ENCODE assay signal across 8 mouse cellular contexts in genomic region chr6:115814104-115814503, GRCm38 (mm10). TPM values are rescaled to one million over a fixed set of nuclear protein-coding genes. Genes with fewer than 3 reads are reported as not detected.
A peak's percentile ranks its signal among the peaks of the same experiment; 100 is the strongest.
DNase-seq lines count a peak whose midpoint lies in the region; ATAC-seq and TF ChIP-seq lines count a peak whose summit lies in the region.

No protein-coding gene starts in this region.

- no peaks in the 10 kb centered on the region for H3K36me3 ChIP-seq in midbrain, embryonic 11.5 days (ENCODE audit: control insufficient read depth, insufficient read depth, low read length)
- no peaks in the 10 kb centered on the region for H3K36me3 ChIP-seq in midbrain, embryonic 15.5 days (replicated peaks)
- H3K36me3 ChIP-seq in intestine, embryonic 16.5 days (ENCODE audit: control insufficient read depth, insufficient read depth, low read length) = no peaks in the 10 kb centered on the region
- no peaks in the 10 kb centered on the region for H3K36me3 ChIP-seq in liver, adult 2 months (ENCODE audit: control insufficient read depth, insufficient read depth, low read length)

- no peak for TF ChIP-seq POLR2A in liver, adult 2 months (IDR thresholded peaks at IDR 0.05; ENCODE audit: extremely low read depth, insufficient read depth, low read length)

- H3K27me3 ChIP-seq in midbrain, embryonic 11.5 days (ENCODE audit: control insufficient read depth, insufficient read depth, low read length) = no peaks in the 10 kb centered on the region
- no peaks in the 10 kb centered on the region for H3K27me3 ChIP-seq in midbrain, embryonic 15.5 days (replicated peaks)
- H3K27me3 ChIP-seq in intestine, embryonic 16.5 days (replicated peaks; ENCODE audit: control insufficient read depth, insufficient read depth, low read length) = no peaks in the 10 kb centered on the region
- no peaks in the 10 kb centered on the region for H3K27me3 ChIP-seq in liver, adult 2 months (ENCODE audit: control insufficient read depth, insufficient read depth, low read length)

- no peak overlapping the region for H3K4me2 ChIP-seq in midbrain, embryonic 11.5 days
- no peak overlapping the region for H3K4me2 ChIP-seq in midbrain, embryonic 15.5 days
- H3K4me2 ChIP-seq in intestine, embryonic 16.5 days (ENCODE audit: low read depth, low read length) = no peak overlapping the region

- no peak overlapping the region for H3K27ac ChIP-seq in midbrain, embryonic 11.5 days (ENCODE audit: low read depth, low read length)
- no peak overlapping the region for H3K27ac ChIP-seq in midbrain, embryonic 15.5 days
- no peak overlapping the region for H3K27ac ChIP-seq in intestine, embryonic 16.5 days (ENCODE audit: low read length)
- 0 out of 2 replicates have a peak overlapping the region, but pooled peaks have one; percentile 0 for H3K27ac ChIP-seq in liver, adult 2 months (replicated peaks; ENCODE audit: insufficient read depth, low read depth, low read length)

- peak; percentile 87 for DNase-seq in midbrain, embryonic 11.5 days (ENCODE audit: low spot score, missing footprints)
- DNase-seq in adrenal gland, postnatal 10 days = peak; percentile 79
- peak; percentile 37 to 63 for DNase-seq in frontal cortex, postnatal 36 days (ENCODE audit: low spot score in 2 of 2)
- peak; percentile 60 for DNase-seq in liver, adult 2 months (ENCODE audit: extremely low read depth, low read depth, low spot score)
- DNase-seq in thymus, postnatal 36 days = peak; percentile 52 to 53

- no peaks in the 10 kb centered on the region for H3K9me3 ChIP-seq in midbrain, embryonic 11.5 days (ENCODE audit: control insufficient read depth, low read length)
- no peaks in the 10 kb centered on the region for H3K9me3 ChIP-seq in midbrain, embryonic 15.5 days
- no peaks in the 10 kb centered on the region for H3K9me3 ChIP-seq in intestine, embryonic 16.5 days (ENCODE audit: control insufficient read depth, low read length)

- WGBS in midbrain, embryonic 11.5 days = 27% methylated on average over 4 of the region's 4 CpGs
- 32% methylated on average over 4 of the region's 4 CpGs for WGBS in midbrain, embryonic 15.5 days
- WGBS in intestine, embryonic 16.5 days = 39% methylated on average over 4 of the region's 4 CpGs
- WGBS in liver, adult 2 months = 32% methylated on average over 4 of the region's 4 CpGs

- H3K4me3 ChIP-seq in midbrain, embryonic 11.5 days (ENCODE audit: low read depth, low read length) = no peak overlapping the region
- H3K4me3 ChIP-seq in midbrain, embryonic 15.5 days = no peak overlapping the region
- H3K4me3 ChIP-seq in intestine, embryonic 16.5 days (ENCODE audit: low read length) = no peak overlapping the region
- no peak overlapping the region for H3K4me3 ChIP-seq in liver, adult 2 months (ENCODE audit: insufficient read depth, low read depth, low read length)

- no peak overlapping the region for H3K9ac ChIP-seq in midbrain, embryonic 11.5 days (ENCODE audit: low read length)
- H3K9ac ChIP-seq in midbrain, embryonic 15.5 days = no peak overlapping the region
- H3K9ac ChIP-seq in intestine, embryonic 16.5 days (ENCODE audit: low read depth, low read length) = peak overlapping the region; percentile 7; the same call in 1 of the 2 replicates
- H3K9ac ChIP-seq in liver, adult 2 months (ENCODE audit: low read depth, low read length) = no peak overlapping the region

- peak; percentile 27; the same call in 1 of the 2 replicates for ATAC-seq in midbrain, embryonic 11.5 days (ENCODE audit: low FRiP score)
- no peak for ATAC-seq in midbrain, embryonic 15.5 days (replicated peaks)
- peak; percentile 45; the same call in 1 of the 2 replicates for ATAC-seq in intestine, embryonic 16.5 days
- peak; percentile 66 for ATAC-seq in neutrophil, adult 5-6 weeks (ENCODE audit: extremely low read depth, insufficient number of reproducible peaks, low FRiP score, poor library complexity, severe bottlenecking)

- no peaks in the 10 kb centered on the region for H3K79me2 ChIP-seq in liver, adult 2 months (ENCODE audit: control insufficient read depth, insufficient read depth, low read length)

- TF ChIP-seq CTCF in liver, adult 2 months (IDR thresholded peaks at IDR 0.05; ENCODE audit: low read depth, low read length) = peak; percentile 75

- peaks cover 3% of the 10 kb centered on the region; the same call in 1 of the 2 replicates for H3K4me1 ChIP-seq in midbrain, embryonic 11.5 days (ENCODE audit: control insufficient read depth, insufficient read depth, low read length)
- no peaks in the 10 kb centered on the region for H3K4me1 ChIP-seq in midbrain, embryonic 15.5 days
- no peaks in the 10 kb centered on the region for H3K4me1 ChIP-seq in intestine, embryonic 16.5 days (ENCODE audit: control insufficient read depth, insufficient read depth, low read length)
- peaks cover 4% of the 10 kb centered on the region; the same call in 1 of the 2 replicates for H3K4me1 ChIP-seq in liver, adult 2 months (ENCODE audit: control insufficient read depth, insufficient read depth, low read length)

RNA-seq across cellular contexts. Expression of gene Rpl32, which starts 5.6 kb away (rescaled TPM):
- 1,817 and 1,848 TPM in 2 replicates for polyA plus RNA-seq in midbrain, embryonic 11.5 days (2014; fragmentation: Nextera tagmentation; extraction: Ambion mirVana)
- 881 and 890 TPM in 2 replicates for polyA plus RNA-seq in midbrain, embryonic 15.5 days (2015; fragmentation: Nextera tagmentation; extraction: Ambion mirVana)
- total RNA-seq in adrenal gland, postnatal 10 days (2021) = 1,000 to 10,000 TPM; 1,305 to 1,319 TPM
- 1,840 and 1,978 TPM in 2 replicates for polyA plus RNA-seq in intestine, embryonic 16.5 days (2015; fragmentation: Nextera tagmentation; extraction: Ambion mirVana)
- 1,017 and 1,033 TPM in 2 replicates for total RNA-seq in liver, adult 2 months (2014; rRNA removed)
- polyA plus RNA-seq in liver, adult 2 months (2012; rRNA removed) = 177 and 193 TPM in 2 replicates
- total RNA-seq in neutrophil, adult 5-6 weeks (2017) = 1,487 and 1,493 TPM in 2 replicates

RNA-seq across cellular contexts. Expression of gene Efcab12, which starts 24.1 kb away (rescaled TPM):
- polyA plus RNA-seq in midbrain, embryonic 11.5 days (2014; fragmentation: Nextera tagmentation; extraction: Ambion mirVana) = 1.7 and 2.0 TPM in 2 replicates
- 2.7 and 2.8 TPM in 2 replicates for polyA plus RNA-seq in midbrain, embryonic 15.5 days (2015; fragmentation: Nextera tagmentation; extraction: Ambion mirVana)
- under 1 TPM; 0.57 to 1.00 TPM for total RNA-seq in adrenal gland, postnatal 10 days (2021)
- 0.36 and 0.44 TPM in 2 replicates for polyA plus RNA-seq in intestine, embryonic 16.5 days (2015; fragmentation: Nextera tagmentation; extraction: Ambion mirVana)
- 0.07 and 0.09 TPM in 2 replicates for total RNA-seq in liver, adult 2 months (2014; rRNA removed)
- polyA plus RNA-seq in liver, adult 2 months (2012; rRNA removed) = 0.05 and 0.11 TPM in 2 replicates
- 0.12 and 0.81 TPM in 2 replicates for total RNA-seq in neutrophil, adult 5-6 weeks (2017)

RNA-seq across cellular contexts. Expression of gene Mbd4, which starts 39.1 kb away (rescaled TPM):
- polyA plus RNA-seq in midbrain, embryonic 11.5 days (2014; fragmentation: Nextera tagmentation; extraction: Ambion mirVana) = 19.6 and 24.7 TPM in 2 replicates
- polyA plus RNA-seq in midbrain, embryonic 15.5 days (2015; fragmentation: Nextera tagmentation; extraction: Ambion mirVana) = 9.4 and 11.7 TPM in 2 replicates
- 1 to 10 TPM; 3.6 to 5.2 TPM for total RNA-seq in adrenal gland, postnatal 10 days (2021)
- polyA plus RNA-seq in intestine, embryonic 16.5 days (2015; fragmentation: Nextera tagmentation; extraction: Ambion mirVana) = 10.0 and 12.2 TPM in 2 replicates
- total RNA-seq in liver, adult 2 months (2014; rRNA removed) = 1.1 and 1.8 TPM in 2 replicates
- 0.21 and 0.31 TPM in 2 replicates for polyA plus RNA-seq in liver, adult 2 months (2012; rRNA removed)
- total RNA-seq in neutrophil, adult 5-6 weeks (2017) = 34.9 and 35.7 TPM in 2 replicates

RNA-seq across cellular contexts. Expression of gene Ift122, which starts 39.2 kb away (rescaled TPM):
- 25.6 and 25.9 TPM in 2 replicates for polyA plus RNA-seq in midbrain, embryonic 11.5 days (2014; fragmentation: Nextera tagmentation; extraction: Ambion mirVana)
- polyA plus RNA-seq in midbrain, embryonic 15.5 days (2015; fragmentation: Nextera tagmentation; extraction: Ambion mirVana) = 33.1 and 34.4 TPM in 2 replicates
- 10 to 100 TPM; 13.4 to 16.0 TPM for total RNA-seq in adrenal gland, postnatal 10 days (2021)
- 13.0 and 13.1 TPM in 2 replicates for polyA plus RNA-seq in intestine, embryonic 16.5 days (2015; fragmentation: Nextera tagmentation; extraction: Ambion mirVana)
- total RNA-seq in liver, adult 2 months (2014; rRNA removed) = 3.0 and 3.6 TPM in 2 replicates
- polyA plus RNA-seq in liver, adult 2 months (2012; rRNA removed) = 2.0 TPM in 2 replicates
- 1.6 and 2.8 TPM in 2 replicates for total RNA-seq in neutrophil, adult 5-6 weeks (2017)

RNA-seq across cellular contexts. Expression of gene Cand2, which starts 39.8 kb away (rescaled TPM):
- 24.6 and 27.5 TPM in 2 replicates for polyA plus RNA-seq in midbrain, embryonic 11.5 days (2014; fragmentation: Nextera tagmentation; extraction: Ambion mirVana)
- 11.4 and 12.2 TPM in 2 replicates for polyA plus RNA-seq in midbrain, embryonic 15.5 days (2015; fragmentation: Nextera tagmentation; extraction: Ambion mirVana)
- total RNA-seq in adrenal gland, postnatal 10 days (2021) = 10 to 100 TPM; 10.4 to 16.1 TPM
- polyA plus RNA-seq in intestine, embryonic 16.5 days (2015; fragmentation: Nextera tagmentation; extraction: Ambion mirVana) = 12.6 and 13.3 TPM in 2 replicates
- 0.18 and 0.40 TPM in 2 replicates for total RNA-seq in liver, adult 2 months (2014; rRNA removed)
- polyA plus RNA-seq in liver, adult 2 months (2012; rRNA removed) = 0.25 and 0.57 TPM in 2 replicates
- total RNA-seq in neutrophil, adult 5-6 weeks (2017) = 0.86 and 1.0 TPM in 2 replicates
